Mouse (Mus musculus): ENCODE measurements at regions not wholly inside any gene's neighbourhood (a gene's known extent, or its start where the extent isn't known, plus 50 kb on each side); places are given as distances from the start of the nearest gene placed in this dataset.

DNA sequence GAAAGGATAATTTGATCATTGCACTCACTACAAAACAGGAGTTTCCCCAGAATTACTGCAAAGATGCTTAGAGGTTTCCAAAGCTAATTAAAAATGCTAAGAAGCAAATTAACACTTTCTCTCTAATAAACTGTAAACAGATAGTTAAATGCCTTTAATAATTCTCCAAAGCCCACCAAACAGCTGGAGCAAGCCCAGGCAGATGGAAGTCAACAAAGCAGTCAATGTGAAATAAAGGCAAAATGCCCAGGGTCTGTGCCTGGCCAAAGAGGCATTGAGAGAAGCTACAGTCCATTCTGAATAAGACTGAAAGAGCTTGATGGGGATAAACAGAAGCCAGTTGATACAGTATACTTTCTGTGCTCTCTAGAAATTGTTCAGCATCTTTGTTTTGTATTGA lies 215.6 kb upstream of the Lrfn5 start:
- no peaks in the 10 kb centered on the region for H3K4me1 ChIP-seq (ENCODE audit: control insufficient read depth, insufficient read depth, low read length)
- no peak overlapping the region for H3K27ac ChIP-seq (ENCODE audit: low read depth, low read length)
- no peaks in the 10 kb centered on the region for H3K9me3 ChIP-seq (ENCODE audit: control insufficient read depth, low read length)
- H3K4me3 ChIP-seq (ENCODE audit: low read depth, low read length), result no peak overlapping the region
- H3K9ac ChIP-seq (replicated peaks; ENCODE audit: low read depth, low read length), result no peak overlapping the region
- no peak for ATAC-seq (ENCODE audit: low read depth)
- no peak overlapping the region for H3K4me2 ChIP-seq (ENCODE audit: low read depth, low read length)
- no peaks in the 10 kb centered on the region for H3K27me3 ChIP-seq (ENCODE audit: control insufficient read depth, insufficient read depth, low read length)
- no peaks in the 10 kb centered on the region for H3K36me3 ChIP-seq (ENCODE audit: control insufficient read depth, insufficient read depth, low read length)

DNA sequence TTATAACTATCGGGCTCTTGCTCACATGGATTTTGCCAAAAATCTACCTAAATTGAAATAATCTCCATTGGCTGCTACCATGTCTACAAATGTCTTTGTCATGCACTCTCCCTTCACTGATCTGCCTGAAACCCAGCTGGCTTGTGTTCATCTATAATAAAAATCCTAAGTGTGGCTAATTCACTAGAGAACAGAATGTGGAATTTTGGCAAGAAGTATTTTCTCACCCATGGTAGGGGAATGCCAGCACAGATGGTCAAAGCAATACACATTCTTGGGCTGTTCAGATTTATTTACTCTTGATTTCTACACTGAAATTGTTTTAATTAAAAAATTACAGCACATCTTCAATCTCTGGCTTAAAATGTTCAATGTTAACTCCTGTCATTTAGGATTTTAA lies 200.8 kb upstream of the Lrfn5 start:
- WGBS, result 98% methylated on average over 1 of the region's 1 CpGs
- no peak overlapping the region for H3K4me3 ChIP-seq (ENCODE audit: low read depth, low read length)
- no peaks in the 10 kb centered on the region for H3K9me3 ChIP-seq (ENCODE audit: control insufficient read depth, low read length)
- H3K36me3 ChIP-seq (ENCODE audit: control insufficient read depth, insufficient read depth, low read length), result no peaks in the 10 kb centered on the region
- H3K27ac ChIP-seq (ENCODE audit: low read depth, low read length), result no peak overlapping the region
- H3K4me1 ChIP-seq (ENCODE audit: control insufficient read depth, insufficient read depth, low read length), result no peaks in the 10 kb centered on the region
- H3K4me2 ChIP-seq (ENCODE audit: low read depth, low read length), result no peak overlapping the region
- no peak overlapping the region for H3K9ac ChIP-seq (replicated peaks; ENCODE audit: low read depth, low read length)
- H3K27me3 ChIP-seq (ENCODE audit: control insufficient read depth, insufficient read depth, low read length), result no peaks in the 10 kb centered on the region
- peak; percentile 63; the same call in 1 of the 2 replicates for ATAC-seq (ENCODE audit: low read depth)

DNA sequence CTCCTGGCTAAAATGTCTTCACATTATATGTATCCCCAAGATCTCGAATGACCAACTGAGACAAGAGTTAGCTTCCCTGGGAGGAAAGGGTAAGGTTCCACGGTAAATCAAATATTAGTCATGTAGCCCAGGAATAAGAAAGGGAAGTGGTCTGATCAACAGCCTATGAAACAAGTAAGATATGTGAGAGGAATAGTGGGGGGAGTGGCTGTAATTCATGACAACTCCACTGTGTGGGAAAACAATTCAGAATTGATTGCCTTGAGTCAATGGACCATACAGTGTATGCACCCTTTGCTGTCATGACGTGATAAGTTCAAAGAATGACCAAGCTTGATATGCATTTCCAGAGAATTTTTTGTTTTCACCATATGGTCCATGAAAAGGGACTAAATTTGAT lies 190.8 kb upstream of the Lrfn5 start:
- Histone ChIP-seq H3K4me2 (ENCODE audit: low read depth, low read length) (no peak overlapping the region), H3K9me3 (ENCODE audit: control insufficient read depth, low read length) (no peaks in the 10 kb centered on the region), H3K27ac (ENCODE audit: low read depth, low read length) (no peak overlapping the region), H3K36me3 (ENCODE audit: control insufficient read depth, insufficient read depth, low read length) (no peaks in the 10 kb centered on the region), H3K4me1 (ENCODE audit: control insufficient read depth, insufficient read depth, low read length) (no peaks in the 10 kb centered on the region), H3K4me3 (ENCODE audit: low read depth, low read length) (no peak overlapping the region), H3K27me3 (ENCODE audit: control insufficient read depth, insufficient read depth, low read length) (no peaks in the 10 kb centered on the region), H3K9ac (replicated peaks; ENCODE audit: low read depth, low read length) (no peak overlapping the region)
- ATAC-seq (ENCODE audit: low read depth), result no peak
- 60% methylated on average over 3 of the region's 3 CpGs for WGBS

Measured in neural tube, embryonic 14.5 days (tissue).